Mouse (Mus musculus): ENCODE measurements around the gene Tnxb. TPM values are rescaled to one million over a fixed set of nuclear protein-coding genes. Genes with fewer than 3 reads are reported as not detected.
A peak's percentile ranks its signal among the peaks of the same experiment; 100 is the strongest.

The Tnxb gene
- polyA plus RNA-seq, 1 experiment = 0.77 TPM

- TF ChIP-seq CTCF (IDR thresholded peaks at IDR 0.05; ENCODE audit: control insufficient read depth, insufficient read depth, insufficient replicate concordance, low read depth, low read length) = no peak
- no peak for TF ChIP-seq POLR2A (IDR thresholded peaks at IDR 0.05; ENCODE audit: control insufficient read depth, low read depth, low read length)
- no peaks in the 10 kb centered on the region for H3K27me3 ChIP-seq (ENCODE audit: control insufficient read depth, insufficient read depth, low read length)
- no peak overlapping the region for H3K4me3 ChIP-seq (ENCODE audit: control insufficient read depth, low read depth, low read length)
- peaks cover 17% of the 10 kb centered on the region for H3K4me1 ChIP-seq (ENCODE audit: control insufficient read depth, insufficient read depth, low read length)
- peaks cover 16% of the 10 kb centered on the region for H3K36me3 ChIP-seq (ENCODE audit: control insufficient read depth, insufficient read depth, low read length)
- no peak overlapping the region for H3K27ac ChIP-seq (ENCODE audit: control insufficient read depth, insufficient read depth, low read depth, low read length)
Measured at GRCm38 (mm10) chr17:34649106-34649864, 21.1 kb upstream of the Tnxb start.

- Histone ChIP-seq H3K4me3 (ENCODE audit: control insufficient read depth, low read depth, low read length) (no peak overlapping the region), H3K27me3 (ENCODE audit: control insufficient read depth, insufficient read depth, low read length) (no peaks in the 10 kb centered on the region), H3K4me1 (ENCODE audit: control insufficient read depth, insufficient read depth, low read length) (peaks cover 14% of the 10 kb centered on the region), H3K27ac (ENCODE audit: control insufficient read depth, insufficient read depth, low read depth, low read length) (no peak overlapping the region), H3K36me3 (ENCODE audit: control insufficient read depth, insufficient read depth, low read length) (peaks cover 16% of the 10 kb centered on the region)
- no peak for TF ChIP-seq CTCF (IDR thresholded peaks at IDR 0.05; ENCODE audit: control insufficient read depth, insufficient read depth, insufficient replicate concordance, low read depth, low read length)
- no peak for TF ChIP-seq POLR2A (IDR thresholded peaks at IDR 0.05; ENCODE audit: control insufficient read depth, low read depth, low read length)
Measured at GRCm38 (mm10) chr17:34650781-34651180, 19.6 kb upstream of the Tnxb start.

DNA sequence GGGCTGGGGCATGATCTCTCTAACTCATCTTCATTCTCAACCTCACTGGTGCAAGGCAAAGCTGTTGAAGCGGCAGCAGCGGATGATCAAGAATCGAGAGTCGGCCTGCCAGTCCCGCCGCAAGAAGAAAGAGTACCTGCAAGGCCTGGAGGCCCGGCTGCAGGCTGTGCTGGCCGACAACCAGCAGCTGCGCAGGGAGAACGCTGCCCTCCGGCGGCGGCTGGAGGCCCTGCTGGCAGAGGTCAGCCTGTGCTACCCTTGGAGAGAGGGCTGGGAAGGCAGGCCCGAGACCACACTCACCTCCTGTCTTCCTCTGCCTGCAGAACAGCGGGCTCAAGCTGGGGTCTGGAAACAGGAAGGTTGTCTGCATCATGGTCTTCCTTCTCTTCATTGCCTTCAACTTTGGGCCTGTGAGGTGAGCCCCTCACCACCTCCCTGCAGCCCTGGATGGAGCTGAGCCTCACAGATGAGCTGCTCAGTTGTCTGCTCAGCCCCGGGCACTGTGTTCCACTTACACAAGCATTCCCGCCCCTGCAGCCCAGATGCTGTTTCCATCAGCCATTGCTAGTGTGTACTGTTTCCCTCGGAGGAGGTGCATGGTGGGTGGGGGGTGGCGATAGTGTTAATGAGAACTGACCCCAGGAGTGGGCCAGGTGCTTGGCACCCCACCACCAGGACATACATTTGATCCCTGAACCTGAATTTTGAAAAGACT, 18.7 kb upstream of the Tnxb start:
- Histone ChIP-seq H3K36me3 (ENCODE audit: control insufficient read depth, insufficient read depth, low read length) (peaks cover 16% of the 10 kb centered on the region), H3K4me3 (ENCODE audit: control insufficient read depth, low read depth, low read length) (no peak overlapping the region), H3K27ac (ENCODE audit: control insufficient read depth, insufficient read depth, low read depth, low read length) (no peak overlapping the region), H3K27me3 (ENCODE audit: control insufficient read depth, insufficient read depth, low read length) (no peaks in the 10 kb centered on the region), H3K4me1 (ENCODE audit: control insufficient read depth, insufficient read depth, low read length) (peaks cover 7% of the 10 kb centered on the region)
- TF ChIP-seq CTCF (IDR thresholded peaks at IDR 0.05; ENCODE audit: control insufficient read depth, insufficient read depth, insufficient replicate concordance, low read depth, low read length) (peak; percentile 23; the same call in 1 of the 2 replicates), POLR2A (IDR thresholded peaks at IDR 0.05; ENCODE audit: control insufficient read depth, low read depth, low read length) (no peak)

GRCm38 (mm10) chr17:34652546-34652945, 17.8 kb upstream of the Tnxb start:
- peaks cover 6% of the 10 kb centered on the region for H3K4me1 ChIP-seq (ENCODE audit: control insufficient read depth, insufficient read depth, low read length)
- no peak for TF ChIP-seq POLR2A (IDR thresholded peaks at IDR 0.05; ENCODE audit: control insufficient read depth, low read depth, low read length)
- TF ChIP-seq CTCF (IDR thresholded peaks at IDR 0.05; ENCODE audit: control insufficient read depth, insufficient read depth, insufficient replicate concordance, low read depth, low read length) = no peak
- H3K36me3 ChIP-seq (ENCODE audit: control insufficient read depth, insufficient read depth, low read length) = peaks cover 16% of the 10 kb centered on the region
- no peaks in the 10 kb centered on the region for H3K27me3 ChIP-seq (ENCODE audit: control insufficient read depth, insufficient read depth, low read length)
- H3K27ac ChIP-seq (ENCODE audit: control insufficient read depth, insufficient read depth, low read depth, low read length) = no peak overlapping the region
- H3K4me3 ChIP-seq (ENCODE audit: control insufficient read depth, low read depth, low read length) = no peak overlapping the region

- Histone ChIP-seq H3K4me1 (ENCODE audit: control insufficient read depth, insufficient read depth, low read length) (peaks cover 4% of the 10 kb centered on the region), H3K27ac (ENCODE audit: control insufficient read depth, insufficient read depth, low read depth, low read length) (no peak overlapping the region), H3K36me3 (ENCODE audit: control insufficient read depth, insufficient read depth, low read length) (peaks cover 16% of the 10 kb centered on the region), H3K4me3 (ENCODE audit: control insufficient read depth, low read depth, low read length) (no peak overlapping the region), H3K27me3 (ENCODE audit: control insufficient read depth, insufficient read depth, low read length) (no peaks in the 10 kb centered on the region)
- TF ChIP-seq POLR2A (IDR thresholded peaks at IDR 0.05; ENCODE audit: control insufficient read depth, low read depth, low read length) (no peak), CTCF (IDR thresholded peaks at IDR 0.05; ENCODE audit: control insufficient read depth, insufficient read depth, insufficient replicate concordance, low read depth, low read length) (no peak)
Measured at GRCm38 (mm10) chr17:34652985-34653384, 17.4 kb upstream of the Tnxb start.

DNA sequence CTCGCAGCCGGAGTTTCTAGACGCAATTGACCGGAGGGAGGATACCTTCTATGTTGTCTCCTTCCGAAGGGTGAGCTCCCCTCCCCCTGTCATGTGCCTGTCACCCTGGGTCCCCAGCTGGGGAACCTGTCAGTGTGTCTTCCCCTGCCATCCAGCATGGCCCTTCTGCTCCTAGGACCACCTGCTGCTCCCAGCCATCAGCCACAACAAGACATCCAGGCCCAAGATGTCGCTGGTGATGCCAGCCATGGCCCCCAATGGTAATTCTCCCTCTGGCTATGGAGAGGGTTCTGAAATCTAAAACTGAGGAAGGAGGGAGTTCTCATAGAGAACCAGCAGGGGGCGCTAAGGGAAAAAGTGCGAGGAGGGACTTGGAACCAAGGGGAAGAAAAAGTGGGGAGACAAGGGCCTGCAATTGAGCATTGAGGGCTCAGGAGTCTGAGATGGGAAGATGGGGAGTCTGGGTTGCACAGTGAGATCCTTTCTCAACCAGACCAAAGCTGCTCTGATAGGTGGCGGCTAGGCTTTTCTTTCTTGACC, 16.5 kb upstream of the Tnxb start:
- Histone ChIP-seq H3K4me1 (ENCODE audit: control insufficient read depth, insufficient read depth, low read length) (no peaks in the 10 kb centered on the region), H3K27me3 (ENCODE audit: control insufficient read depth, insufficient read depth, low read length) (no peaks in the 10 kb centered on the region), H3K4me3 (ENCODE audit: control insufficient read depth, low read depth, low read length) (no peak overlapping the region), H3K36me3 (ENCODE audit: control insufficient read depth, insufficient read depth, low read length) (peaks cover 16% of the 10 kb centered on the region), H3K27ac (ENCODE audit: control insufficient read depth, insufficient read depth, low read depth, low read length) (no peak overlapping the region)
- TF ChIP-seq CTCF (IDR thresholded peaks at IDR 0.05; ENCODE audit: control insufficient read depth, insufficient read depth, insufficient replicate concordance, low read depth, low read length) (peak; percentile 46; the same call in 1 of the 2 replicates), POLR2A (IDR thresholded peaks at IDR 0.05; ENCODE audit: control insufficient read depth, low read depth, low read length) (no peak)

DNA sequence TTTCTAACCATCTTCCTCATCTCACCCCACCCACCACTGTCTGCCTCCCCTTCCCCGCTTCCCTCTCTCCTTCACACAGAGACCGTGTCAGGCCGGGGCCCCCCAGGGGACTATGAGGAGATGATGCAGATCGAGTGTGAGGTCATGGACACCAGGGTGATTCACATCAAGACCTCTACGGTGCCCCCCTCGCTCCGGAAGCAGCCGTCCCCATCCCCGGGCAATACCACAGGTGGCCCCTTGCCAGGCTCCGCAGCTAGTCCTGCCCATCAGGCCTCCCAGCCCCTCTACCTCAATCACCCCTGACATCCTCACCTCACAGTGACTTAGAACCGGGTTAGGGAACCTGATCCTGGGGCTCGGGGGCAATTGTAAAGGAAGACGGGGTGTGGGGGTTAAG, 15.9 kb upstream of the Tnxb start:
- Histone ChIP-seq H3K27me3 (ENCODE audit: control insufficient read depth, insufficient read depth, low read length) (no peaks in the 10 kb centered on the region), H3K36me3 (ENCODE audit: control insufficient read depth, insufficient read depth, low read length) (peaks cover 16% of the 10 kb centered on the region), H3K27ac (ENCODE audit: control insufficient read depth, insufficient read depth, low read depth, low read length) (no peak overlapping the region), H3K4me1 (ENCODE audit: control insufficient read depth, insufficient read depth, low read length) (no peaks in the 10 kb centered on the region), H3K4me3 (ENCODE audit: control insufficient read depth, low read depth, low read length) (no peak overlapping the region)
- TF ChIP-seq CTCF (IDR thresholded peaks at IDR 0.05; ENCODE audit: control insufficient read depth, insufficient read depth, insufficient replicate concordance, low read depth, low read length) (no peak), POLR2A (IDR thresholded peaks at IDR 0.05; ENCODE audit: control insufficient read depth, low read depth, low read length) (no peak)

Measured in testis, adult 2 months (tissue).